Mouse (Mus musculus) left cerebral cortex, postnatal 4 days (tissue): ENCODE measurements around the gene Dusp10. TPM values are rescaled to one million over a fixed set of nuclear protein-coding genes. Genes with fewer than 3 reads are reported as not detected.

Source experiments
- DNase-seq: peaks from one replicate; pipeline ENCODE4 v3.0.0-alpha.2; 2022
- intact Hi-C: fragments of 180-260 bp; cut with DNase I; formaldehyde crosslinking; loops from one replicate; pipeline ENCODE4 v1.15.1; 2025
- total RNA-seq, 2 experiments: library from RNA; stranded (reverse); gene quantifications; 2 replicates each; pipeline ENCODE4 v1.2.3; 2021

Gene Dusp10
- total RNA-seq, 2 experiments from 2014 or later, result 3.4 to 4.2 TPM

DNA sequence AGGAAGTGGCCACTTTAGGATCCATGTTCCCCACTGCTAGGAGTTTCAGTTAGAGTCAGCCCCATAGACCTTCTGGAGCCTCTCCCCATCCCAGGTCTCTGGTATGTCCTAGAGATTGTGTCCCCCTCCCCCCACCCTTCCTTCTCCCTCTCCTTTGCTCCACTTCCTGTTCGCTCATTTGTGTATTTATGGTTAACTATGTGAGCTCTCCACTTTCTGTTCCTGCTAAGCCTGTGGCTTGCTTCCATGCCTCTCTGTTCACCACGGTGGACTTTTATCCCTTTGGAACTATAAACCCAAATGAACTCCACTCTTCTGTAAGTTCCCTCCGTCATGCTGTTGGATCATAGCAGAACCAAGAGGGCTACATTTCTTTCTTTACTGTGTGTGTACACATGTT lies 13.9 kb downstream of the Dusp10 start:
- no peak for DNase-seq
- intact Hi-C loops, result no loop called here

DNA sequence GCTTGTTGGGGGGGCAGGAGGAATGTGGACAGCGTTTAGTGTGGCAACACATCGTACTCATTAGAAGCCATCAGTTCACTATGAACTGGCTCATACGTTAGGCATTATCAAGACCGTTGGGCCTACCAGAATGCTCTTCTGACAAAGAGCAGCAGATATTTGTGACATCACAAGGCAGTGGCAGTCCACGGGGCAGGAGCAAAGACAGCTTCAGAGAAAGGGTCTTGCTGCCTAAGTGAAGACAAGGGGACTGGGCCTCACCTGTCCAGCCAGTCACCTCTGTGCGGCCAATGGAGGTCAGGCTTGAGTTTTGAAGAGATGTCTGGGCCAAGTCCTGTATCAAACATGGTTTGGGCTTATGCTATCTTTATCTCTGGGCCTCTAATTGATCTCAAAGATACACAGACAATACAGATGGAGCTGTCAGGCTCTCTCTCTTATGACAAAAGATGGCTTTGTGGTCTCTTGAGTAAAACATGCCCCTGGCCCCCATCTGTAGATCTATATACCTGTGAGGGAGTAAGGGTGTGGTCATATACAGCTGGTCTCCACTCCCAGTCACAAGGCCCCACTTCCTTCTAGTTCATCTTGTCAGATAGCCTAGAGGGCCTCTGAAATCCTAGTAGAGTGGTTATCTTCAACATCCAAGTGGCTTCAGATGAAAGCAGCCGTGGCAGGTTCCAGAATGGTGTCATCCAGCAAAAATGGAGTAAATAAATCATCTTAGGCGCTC lies 17.1 kb downstream of the Dusp10 start:
- intact Hi-C loops, result loop anchor here (10.0 kb wide), 1 partner anchor 205 kb away; no protein-coding TSS in a partner anchor
- DNase-seq, result no peak

DNA sequence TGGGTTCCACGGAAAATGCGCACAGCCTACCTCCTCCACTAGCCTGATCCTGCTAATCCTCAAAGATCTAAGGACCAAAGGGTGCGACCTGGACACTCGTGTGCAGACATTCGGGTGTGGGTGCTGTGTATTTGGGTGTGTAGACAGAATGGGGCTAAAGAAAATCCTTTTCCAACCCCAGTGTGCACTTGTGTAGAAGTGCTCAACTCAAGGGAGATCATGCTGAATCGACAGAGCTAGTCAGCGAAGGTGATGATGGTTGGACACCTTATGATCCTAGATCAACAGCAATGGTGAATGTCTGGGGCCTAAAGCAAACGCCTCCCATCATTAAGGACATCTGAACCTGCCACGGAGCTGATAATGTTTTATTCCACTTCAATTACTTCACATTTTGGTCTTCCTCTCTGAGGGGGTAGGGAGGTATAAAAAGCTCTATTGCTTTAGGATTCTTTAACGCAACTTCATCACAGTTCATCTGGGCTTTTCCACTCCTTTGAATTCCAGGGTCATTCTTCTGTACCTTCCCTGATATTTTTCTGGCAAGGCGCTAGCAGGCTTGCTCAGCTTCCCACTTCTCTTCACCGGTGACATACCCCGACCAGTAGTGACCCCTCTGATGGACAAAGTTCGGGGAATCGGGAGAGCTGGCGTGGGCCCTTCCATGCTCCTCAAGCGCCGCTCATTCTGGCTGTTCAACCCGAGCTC lies 19.7 kb downstream of the Dusp10 start:
- no peak for DNase-seq
- intact Hi-C loops, result loop anchor here (10.0 kb wide), 1 partner anchor 202 kb away; no protein-coding TSS in a partner anchor

DNA sequence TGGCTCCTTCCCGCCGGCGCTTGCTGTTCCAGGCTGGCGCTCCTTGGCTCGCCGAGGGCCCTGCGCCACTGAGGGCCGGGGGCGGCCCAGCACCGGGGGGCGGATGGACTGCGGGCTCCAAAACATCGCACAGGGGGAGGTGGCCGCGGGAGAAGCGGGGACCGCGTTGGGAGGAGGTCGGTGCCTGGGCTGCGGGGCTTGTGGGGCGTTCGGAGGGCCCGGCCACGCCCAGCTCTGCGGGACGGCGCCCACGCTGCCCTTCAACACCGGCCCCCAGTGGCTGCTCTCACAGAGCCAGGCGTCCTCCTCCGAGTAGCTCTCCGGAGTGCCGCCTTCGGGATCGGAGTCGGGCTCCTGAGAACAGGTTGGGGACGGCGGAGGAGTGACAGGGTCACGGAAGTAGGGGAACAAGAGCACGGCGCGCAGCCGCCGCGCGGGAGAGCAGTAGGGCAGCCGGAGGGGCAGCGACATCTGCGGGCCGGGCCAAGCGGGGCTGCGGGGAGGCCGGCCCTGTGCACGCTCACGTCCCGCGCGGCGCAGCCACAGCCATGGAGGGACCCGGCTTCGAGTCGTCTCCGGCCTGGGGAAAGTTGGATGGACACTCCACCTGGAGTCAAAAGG lies 20.4 kb downstream of the Dusp10 start:
- intact Hi-C loops, result loop anchor here (10.0 kb wide), 1 partner anchor 201 kb away; no protein-coding TSS in a partner anchor
- DNase-seq, result no peak

DNA sequence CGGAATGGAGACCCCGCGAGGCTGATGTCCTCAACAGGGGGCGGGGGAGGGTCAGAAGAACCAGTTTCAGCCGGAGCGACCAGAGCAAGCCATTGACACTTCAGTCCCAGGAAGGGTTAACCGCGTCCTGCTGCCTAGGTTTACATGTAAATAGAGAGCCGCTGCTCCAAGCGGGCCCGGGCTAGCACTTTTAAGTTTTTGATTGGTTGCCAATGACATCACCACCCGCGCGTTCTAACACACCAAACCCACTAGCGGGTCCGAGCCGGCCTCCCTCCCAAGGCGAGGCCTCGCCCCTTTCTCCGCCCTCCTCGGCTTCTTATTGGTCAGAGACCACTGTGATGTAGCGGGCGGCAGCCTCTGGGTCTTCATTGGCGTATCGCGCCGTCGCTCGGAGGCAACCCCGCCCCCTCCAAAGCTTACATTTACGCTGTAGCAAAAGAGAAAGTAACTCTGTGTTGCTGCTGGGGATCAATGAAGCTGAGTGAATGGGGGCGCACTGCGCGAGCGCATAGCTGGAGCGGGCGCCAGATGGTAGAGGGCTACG lies 21.0 kb downstream of the Dusp10 start, which contains the start of gene 1700056E22Rik:
Gene 1700056E22Rik (minus strand): TSS at position 291 of the 547 bp plus-strand sequence.
- peak; percentile 99 for DNase-seq
- intact Hi-C loops, result loop anchor here (10.0 kb wide), 1 partner anchor 201 kb away; no protein-coding TSS in a partner anchor

DNA sequence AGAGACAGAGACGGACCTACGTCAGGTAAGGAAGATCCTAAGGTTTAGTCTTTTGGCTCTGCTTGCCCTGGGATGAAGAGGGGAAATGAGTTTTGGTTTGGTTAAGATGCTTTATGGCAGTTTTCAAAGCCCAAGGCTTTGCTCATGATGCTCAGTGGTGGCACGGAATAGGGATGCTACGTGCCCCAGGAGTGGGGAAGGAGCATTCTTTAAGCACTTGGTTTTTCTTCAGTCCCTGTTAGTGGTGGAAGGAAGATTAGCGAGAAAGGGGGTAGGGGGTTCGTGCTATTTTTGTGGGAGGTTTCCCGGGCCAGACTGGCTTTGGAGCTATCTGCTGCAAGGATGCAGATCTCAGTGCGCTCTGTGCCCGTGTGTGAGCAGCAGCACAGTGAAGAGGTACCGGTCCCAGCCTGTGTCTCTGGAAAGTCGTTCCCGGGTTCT lies 21.7 kb downstream of the Dusp10 start:
- peak; percentile 36 for DNase-seq
- intact Hi-C loops, result loop anchor here (10.0 kb wide), 1 partner anchor 200 kb away; no protein-coding TSS in a partner anchor

DNA sequence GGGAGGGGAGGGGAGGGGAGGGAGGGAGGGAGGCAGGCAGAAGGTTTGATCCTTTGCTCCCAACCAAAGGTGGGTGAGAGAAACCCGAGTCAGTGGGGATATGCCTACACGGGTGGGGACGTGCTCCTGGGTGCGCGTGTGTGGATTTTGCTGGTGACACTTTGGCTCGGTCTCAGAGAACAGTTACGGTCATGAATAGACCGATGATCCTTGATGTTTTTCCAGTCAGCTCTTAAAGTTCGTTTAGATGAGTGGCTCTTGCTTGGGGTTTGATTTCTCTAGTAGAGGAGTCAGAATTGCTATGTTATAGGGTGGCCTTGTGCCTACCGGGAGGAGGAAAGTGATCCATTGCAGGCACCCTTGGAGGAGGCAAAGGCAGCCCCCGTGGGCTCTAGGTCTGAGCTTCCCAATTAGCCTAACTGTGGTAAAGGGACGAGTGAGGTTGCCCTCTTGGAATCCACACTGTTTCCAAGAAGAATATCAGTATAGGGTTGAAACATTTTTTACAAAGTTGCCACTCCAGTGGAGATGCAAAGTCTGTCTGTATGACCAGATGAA lies 22.3 kb downstream of the Dusp10 start:
- no peak for DNase-seq
- intact Hi-C loops, result loop anchor here (10.0 kb wide), 1 partner anchor 199 kb away; no protein-coding TSS in a partner anchor

DNA sequence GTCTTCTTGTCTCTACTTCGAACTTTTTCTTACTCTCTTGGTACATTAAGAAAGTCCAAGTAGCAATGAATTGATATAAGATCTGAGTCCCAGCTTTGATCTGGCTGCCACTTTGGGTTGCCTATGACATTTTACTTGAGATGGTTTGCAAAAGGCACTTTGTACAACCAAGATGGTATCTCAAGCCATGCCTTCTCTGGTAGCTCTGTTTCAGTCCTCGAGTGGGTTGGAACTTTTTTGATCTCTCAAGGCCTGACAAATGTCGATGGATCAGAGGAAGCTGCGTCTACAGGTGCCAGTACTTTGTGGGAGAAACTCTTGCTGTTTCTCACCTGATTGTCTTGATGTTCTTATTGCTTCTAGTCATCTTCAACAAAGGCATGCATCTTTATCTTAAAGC lies 24.7 kb downstream of the Dusp10 start:
- no peak for DNase-seq
- intact Hi-C loops, result loop anchor here (10.0 kb wide), 1 partner anchor 197 kb away; no protein-coding TSS in a partner anchor

DNA sequence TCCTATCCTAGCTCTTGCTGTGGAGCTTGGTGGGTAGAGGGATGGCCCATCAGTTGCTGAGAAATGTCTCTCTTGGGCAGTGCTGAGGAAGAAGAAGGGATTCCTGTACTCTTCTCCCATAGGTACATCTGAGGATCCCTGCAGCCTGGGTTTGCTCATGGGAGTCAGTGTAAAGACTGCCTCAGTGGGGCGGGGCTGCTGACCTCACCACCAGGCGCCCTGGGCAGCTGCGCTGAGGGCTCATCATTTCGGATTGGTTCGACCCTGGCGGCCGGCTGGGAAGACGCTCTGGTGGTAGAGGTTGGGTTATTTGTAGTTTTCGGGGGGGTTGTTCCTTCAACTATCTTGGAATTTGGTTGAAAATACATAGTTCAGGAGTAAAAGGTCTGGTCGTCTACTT lies 26.2 kb downstream of the Dusp10 start:
- no peak for DNase-seq
- intact Hi-C loops, result loop anchor here (10.0 kb wide), 1 partner anchor 196 kb away; no protein-coding TSS in a partner anchor

DNA sequence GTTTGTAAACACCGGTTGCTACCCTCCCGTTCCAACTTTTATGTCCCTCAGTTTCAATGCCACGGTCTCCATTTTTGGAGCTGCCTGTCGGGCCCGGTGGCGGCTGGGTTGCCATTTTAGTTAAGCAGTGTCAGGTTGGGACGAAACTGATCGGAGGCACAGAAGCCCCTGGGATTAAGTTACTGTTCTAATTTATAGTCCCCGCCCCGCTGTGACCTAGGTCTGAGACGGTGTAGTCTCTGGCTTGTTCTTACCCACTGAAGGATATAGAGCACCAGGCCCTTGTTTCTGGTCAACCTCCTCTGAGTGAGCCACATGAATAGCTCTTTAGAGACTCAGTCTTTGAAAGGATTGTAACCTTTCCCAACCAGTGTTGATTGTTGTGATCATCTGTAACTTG lies 27.1 kb downstream of the Dusp10 start:
- no peak for DNase-seq
- intact Hi-C loops, result no loop called here

DNA sequence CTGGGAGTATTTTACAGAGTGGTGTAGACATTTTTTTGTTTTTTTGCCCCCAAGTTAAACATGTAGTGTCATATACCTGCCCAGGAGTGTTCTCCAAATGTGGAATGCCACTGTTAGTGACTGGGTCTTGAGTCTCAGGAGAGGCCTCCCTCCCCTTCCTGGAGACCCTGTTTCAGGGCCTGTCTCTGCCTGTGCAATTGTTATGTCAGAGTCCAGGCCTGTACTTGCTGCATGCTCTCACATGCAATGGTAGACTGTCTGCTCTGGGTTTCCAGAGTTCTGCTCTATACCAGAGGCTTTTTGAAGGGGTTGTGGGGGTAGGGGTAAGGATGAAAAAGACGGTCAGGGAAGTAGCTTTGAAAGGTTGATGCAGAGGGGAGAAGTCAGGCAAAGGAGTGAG lies 27.8 kb downstream of the Dusp10 start:
- intact Hi-C loops, result no loop called here
- DNase-seq, result no peak

DNA sequence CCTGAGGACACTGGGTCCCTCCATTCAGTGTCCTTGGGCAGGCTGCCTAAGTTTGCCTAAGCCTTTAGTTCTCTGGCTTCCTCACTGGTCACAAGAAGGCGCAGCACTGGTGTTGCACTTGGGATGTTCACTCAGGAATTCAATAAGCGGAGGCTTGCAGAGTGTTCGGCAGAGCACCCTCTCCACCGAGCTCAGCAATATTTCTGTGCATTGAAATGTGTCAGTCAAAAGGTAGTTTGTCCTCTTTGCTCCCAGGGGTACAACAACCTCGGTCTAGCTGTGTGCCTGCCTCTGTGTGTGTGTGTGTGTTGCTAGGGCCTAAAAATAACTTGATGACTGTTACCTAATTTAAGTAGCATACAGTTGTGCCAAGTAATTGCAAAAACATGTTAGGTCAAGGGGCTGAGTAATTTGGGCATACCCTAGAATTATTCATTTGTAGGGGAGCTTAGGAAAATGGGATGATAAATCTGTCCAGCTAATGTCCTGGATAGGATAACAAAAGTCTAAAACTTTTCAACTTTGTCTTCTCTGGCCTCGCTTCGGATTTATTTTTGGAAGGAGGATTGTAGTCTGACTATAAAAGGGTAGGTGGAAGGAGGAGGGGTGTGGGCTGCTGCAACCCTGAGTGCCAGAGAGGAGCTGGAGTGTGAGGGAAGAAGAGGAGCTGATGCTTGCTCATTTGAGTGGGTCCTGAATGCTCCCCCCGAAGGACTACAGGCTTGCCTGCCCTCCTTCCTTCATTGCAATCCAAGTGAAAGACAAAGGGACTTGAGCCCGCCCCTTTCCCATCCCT lies 28.9 kb downstream of the Dusp10 start:
- no peak for DNase-seq
- intact Hi-C loops, result no loop called here

DNA sequence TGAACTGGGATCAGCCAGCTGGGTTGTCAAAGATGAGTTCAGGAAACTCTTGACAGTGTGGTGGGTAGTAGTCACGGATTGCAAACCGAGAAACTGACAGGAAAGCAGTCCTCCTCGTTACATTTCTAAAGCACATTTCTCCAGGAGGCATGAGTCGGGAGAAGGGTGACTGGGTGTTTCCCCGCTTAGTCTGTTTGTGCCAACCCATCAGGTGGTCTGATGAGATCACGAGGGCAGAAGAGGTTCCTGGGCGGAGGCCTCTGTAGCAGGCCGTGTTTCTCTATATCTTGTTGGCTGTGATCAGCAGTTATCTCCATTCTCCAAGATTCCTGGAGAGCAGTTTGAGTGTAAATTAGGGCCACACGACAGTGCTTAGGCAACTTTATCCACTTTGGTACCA lies 29.6 kb downstream of the Dusp10 start:
- no peak for DNase-seq

DNA sequence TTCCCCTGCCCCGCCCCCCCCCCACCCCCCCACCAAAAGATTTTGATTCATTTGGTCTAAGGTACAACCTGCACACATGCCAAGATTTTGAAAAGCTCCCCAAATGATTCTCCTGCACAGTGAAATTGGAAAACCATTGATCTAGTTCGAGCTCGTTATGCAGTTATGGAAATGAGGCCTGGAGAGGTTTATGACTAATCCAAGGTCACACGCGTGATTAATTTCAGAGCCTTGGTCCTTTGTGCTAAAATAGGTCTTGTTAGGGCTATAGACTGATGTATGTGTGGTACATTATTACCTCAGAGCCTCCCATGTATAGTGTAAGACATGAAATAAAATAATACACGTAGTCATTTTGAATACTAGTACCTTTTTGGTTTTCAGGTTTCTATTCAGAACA lies 30.3 kb downstream of the Dusp10 start:
- DNase-seq, result no peak
- intact Hi-C loops, result no loop called here

More for the DNA sequence above, 29.6 kb downstream of the Dusp10 start:
- intact Hi-C loops, result no loop called here

DNA sequence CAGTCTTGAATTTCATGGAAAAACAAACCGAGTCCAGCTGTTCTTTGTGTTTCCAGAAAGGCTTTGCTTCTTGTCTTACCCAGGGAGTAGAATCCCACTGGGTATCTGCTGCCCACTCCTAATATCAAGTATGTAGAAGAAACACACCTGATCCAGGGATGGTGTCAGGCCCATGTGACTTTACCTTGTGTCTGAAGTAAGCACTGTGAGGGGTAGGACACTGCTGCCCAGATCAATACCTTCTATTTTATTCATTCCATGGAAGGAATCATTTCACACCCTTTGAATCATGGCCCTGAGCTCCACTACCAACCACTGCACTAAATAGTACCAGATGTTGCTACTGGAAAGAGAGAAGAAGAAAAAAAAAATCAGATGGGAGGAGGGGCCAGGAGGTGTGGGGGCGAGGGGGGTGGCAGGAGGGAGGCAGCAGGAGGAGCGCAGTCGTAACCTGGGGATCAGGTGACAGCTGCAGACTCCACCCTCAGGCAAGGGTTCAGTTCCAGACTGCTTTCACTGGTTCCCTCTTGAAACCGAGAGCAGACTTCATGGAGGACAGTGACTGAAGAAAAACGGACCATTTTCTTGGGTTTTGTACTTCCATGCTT lies 33.1 kb downstream of the Dusp10 start:
- intact Hi-C loops, result no loop called here
- no peak for DNase-seq

DNA sequence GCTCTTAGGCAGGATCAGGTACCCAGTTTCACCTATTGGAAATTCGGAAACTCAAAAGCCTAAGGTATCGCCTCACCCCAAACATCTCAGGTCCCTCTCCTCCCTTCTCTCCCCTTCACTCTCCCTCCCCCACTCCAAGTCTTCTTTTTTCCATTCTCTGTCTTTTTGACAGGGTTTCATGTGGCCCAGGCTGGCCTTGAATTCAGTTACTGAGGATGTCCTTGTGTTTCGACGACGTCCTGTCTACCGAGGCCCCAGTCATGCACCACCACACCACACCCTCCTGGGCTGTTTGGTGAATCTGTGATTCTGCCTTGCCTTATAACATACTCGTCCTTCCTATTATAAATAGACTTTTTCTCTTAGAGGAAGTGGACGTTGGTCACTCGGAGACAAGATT lies 34.7 kb downstream of the Dusp10 start:
- DNase-seq, result no peak
- intact Hi-C loops, result no loop called here

DNA sequence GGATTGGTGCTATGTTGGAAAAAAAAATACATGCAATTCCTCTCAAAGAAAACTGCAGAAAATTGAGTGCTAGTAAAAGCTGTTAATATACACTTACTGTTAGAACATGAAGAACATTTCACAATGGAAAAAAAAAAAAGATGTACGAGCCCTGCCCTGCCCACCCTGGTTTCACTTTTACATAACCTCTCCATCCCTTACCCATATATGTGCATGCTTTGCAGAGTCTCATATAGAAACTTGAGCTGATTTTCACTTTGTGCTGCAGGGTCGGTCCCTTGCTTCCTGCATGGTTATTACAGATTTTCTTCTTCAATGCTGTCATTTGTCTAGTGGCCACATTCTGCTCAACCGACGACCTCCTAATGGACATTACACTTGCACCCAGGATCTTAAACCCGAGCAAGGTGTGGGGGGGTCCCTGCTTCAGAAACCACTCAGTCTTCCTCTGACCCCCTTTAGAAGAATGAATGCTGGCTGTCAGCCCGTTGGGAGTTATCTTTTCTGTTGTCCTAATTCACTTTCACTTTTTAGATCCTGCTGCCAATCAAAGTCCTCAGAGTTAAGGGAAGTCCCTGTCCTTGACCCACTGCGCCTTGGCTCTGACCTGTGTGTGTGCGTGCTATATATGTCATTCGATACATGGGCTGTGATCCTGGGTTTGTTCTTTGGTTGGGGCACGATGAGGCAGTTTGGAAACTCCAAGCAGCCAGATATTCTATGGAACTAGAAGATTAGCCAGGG lies 35.7 kb downstream of the Dusp10 start:
- no peak for DNase-seq
- intact Hi-C loops, result no loop called here

DNA sequence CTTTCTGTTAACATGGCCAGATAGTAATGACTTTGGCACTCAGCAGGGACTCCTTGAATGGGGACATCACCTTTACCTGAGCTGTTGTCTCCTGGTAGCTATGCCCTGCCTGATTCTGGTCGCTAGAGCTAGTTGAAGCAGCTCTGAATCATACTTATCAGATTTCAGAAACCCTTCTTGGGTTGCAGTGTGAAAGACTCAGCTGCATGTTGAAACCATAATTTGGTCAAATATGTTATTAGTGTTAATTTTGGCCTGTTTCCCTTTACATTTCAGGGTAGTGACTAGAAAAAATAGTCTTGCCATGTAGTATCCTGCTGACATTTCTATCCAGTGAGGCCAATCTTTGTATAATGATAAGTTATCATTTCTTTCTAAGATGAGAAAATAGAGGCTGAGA lies 38.2 kb downstream of the Dusp10 start:
- no peak for DNase-seq
- intact Hi-C loops, result no loop called here

DNA sequence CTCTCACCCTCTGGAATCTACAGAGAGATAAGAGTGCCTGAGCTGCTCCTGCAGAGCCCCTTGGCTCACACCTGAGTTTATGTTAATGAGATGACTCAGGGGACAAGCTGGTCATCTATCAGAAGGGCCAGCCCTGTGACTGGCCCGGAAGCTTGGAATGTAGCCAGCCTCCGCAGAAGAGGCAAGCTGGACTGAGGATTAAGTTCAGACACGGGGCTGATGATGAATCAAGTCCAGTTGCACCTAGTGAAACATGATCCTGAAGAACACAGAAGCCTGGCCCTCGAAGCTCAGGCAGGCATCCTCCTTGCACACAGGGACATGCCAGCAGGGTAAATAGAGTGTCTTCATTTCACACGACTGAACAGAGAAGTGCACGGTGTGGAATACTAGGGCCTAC lies 38.7 kb downstream of the Dusp10 start:
- DNase-seq, result peak; percentile 36
- intact Hi-C loops, result no loop called here
